Mouse (Mus musculus) CH12.LX (cell line): Measurements from ENCODE around the gene Fam186b. TPM values are rescaled to one million over a fixed set of nuclear protein-coding genes. Genes with fewer than 3 reads are reported as not detected.

ENCODE experiments used
- DNase-seq: peaks from one replicate; pipeline ENCODE4 v3.0.0-alpha.2; 2013; ENCODE audit errors: extremely low read depth
- H3K27ac ChIP-seq: 2 replicates; pipeline ENCODE4 v1.5.1; 2012; ENCODE audit warnings: low read depth, mild to moderate bottlenecking, control low read depth, moderate library complexity; ENCODE audit not compliant: insufficient read depth
- H3K27me3 ChIP-seq: replicated peaks from 2 replicates; pipeline ENCODE3; 2012; ENCODE audit warnings: inconsistent platforms
- H3K36me3 ChIP-seq, 2 experiments: replicated peaks in 1 of 2; 2 replicates each; pipeline versions ENCODE3 to v1.6.1; 2012; ENCODE audit warnings: inconsistent platforms in 1 of 2, low read length in 1 of 2, mild to moderate bottlenecking in 1 of 2, mixed read lengths in 1 of 2, moderate library complexity in 1 of 2; ENCODE audit not compliant: control insufficient read depth in 1 of 2, insufficient read depth in 1 of 2
- H3K4me1 ChIP-seq, 2 experiments: 2 replicates each; pipeline ENCODE4 v1.6.1; 2012; ENCODE audit warnings: inconsistent platforms in 1 of 2, moderate library complexity in 1 of 2; ENCODE audit not compliant: insufficient read depth in 2 of 2, control insufficient read depth in 1 of 2
- H3K4me2 ChIP-seq: 2 replicates; pipeline ENCODE4 v1.6.1; 2012; ENCODE audit warnings: low read depth, mild to moderate bottlenecking, control low read depth; ENCODE audit not compliant: poor library complexity, insufficient read depth, severe bottlenecking
- H3K4me3 ChIP-seq, 3 experiments: fragments of 150-350 bp in 1 of 3; sonication (generic) in 1 of 3; replicated peaks in 1 of 3; 2 replicates each; pipeline versions ENCODE3 to v1.5.1; 2011 to 2012; ENCODE audit warnings: low read depth in 2 of 3, low read length in 2 of 3, mild to moderate bottlenecking in 2 of 3, moderate library complexity in 2 of 3, control low read depth in 1 of 3, improper control_type of control experiment in 1 of 3, inconsistent platforms in 1 of 3, mixed read lengths in 1 of 3; ENCODE audit not compliant: poor library complexity in 1 of 3
- H3K79me2 ChIP-seq: replicated peaks from 2 replicates; pipeline ENCODE4 v1.6.1; 2012; ENCODE audit warnings: mild to moderate bottlenecking, moderate library complexity; ENCODE audit not compliant: control insufficient read depth, poor library complexity, insufficient read depth, severe bottlenecking; ENCODE audit errors: extremely low read depth
- H3K9ac ChIP-seq: 2 replicates; pipeline ENCODE4 v1.6.1; 2012; ENCODE audit warnings: low read depth, mild to moderate bottlenecking, control low read depth, moderate library complexity; ENCODE audit not compliant: insufficient read depth
- H3K9me3 ChIP-seq: replicated peaks from 2 replicates; pipeline ENCODE3; 2012; ENCODE audit warnings: low read length, inconsistent platforms, mixed read lengths
- BHLHE40 ChIP-seq: IDR thresholded peaks from 2 replicates; pipeline ENCODE4 v1.6.1; 2011; ENCODE audit warnings: mild to moderate bottlenecking, low read depth, low read length, improper control_type of control experiment
- CHD1 ChIP-seq: IDR thresholded peaks from 2 replicates; pipeline ENCODE4 v1.6.1; 2012; ENCODE audit warnings: low read depth, low read length, improper control_type of control experiment, inconsistent platforms
- CHD2 ChIP-seq: IDR thresholded peaks from 2 replicates; pipeline ENCODE4 v1.6.1; 2011; ENCODE audit warnings: low read length, improper control_type of control experiment
- CTCF ChIP-seq, 2 experiments: IDR thresholded peaks in 1 of 2; conservative IDR thresholded peaks in 1 of 2; 2 replicates each; pipeline ENCODE4 v1.5.1; 2011 to 2012; ENCODE audit warnings: low read depth in 2 of 2, low read length in 2 of 2, improper control_type of control experiment in 1 of 2, inconsistent platforms in 1 of 2, mild to moderate bottlenecking in 1 of 2, moderate library complexity in 1 of 2
- E2F4 ChIP-seq: IDR thresholded peaks from 2 replicates; pipeline ENCODE4 v1.6.1; 2011; ENCODE audit warnings: low read depth, low read length, improper control_type of control experiment; ENCODE audit not compliant: insufficient replicate concordance
- EP300 ChIP-seq: IDR thresholded peaks from 2 replicates; pipeline ENCODE4 v1.6.1; 2011; ENCODE audit warnings: low read length, improper control_type of control experiment
- ETS1 ChIP-seq: conservative IDR thresholded peaks from 2 replicates; pipeline ENCODE4 v1.6.1; 2012; ENCODE audit warnings: low read depth, mild to moderate bottlenecking, inconsistent platforms, low read length, improper control_type of control experiment, moderate library complexity
- GABPA ChIP-seq: IDR thresholded peaks from 2 replicates; pipeline ENCODE4 v1.6.1; 2012; ENCODE audit warnings: low read depth, low read length, improper control_type of control experiment, inconsistent platforms; ENCODE audit not compliant: insufficient replicate concordance
- HCFC1 ChIP-seq: IDR thresholded peaks from 2 replicates; pipeline ENCODE4 v1.6.1; 2012; ENCODE audit warnings: low read depth, mild to moderate bottlenecking, inconsistent platforms, low read length, improper control_type of control experiment
- IRF4 ChIP-seq: IDR thresholded peaks from 2 replicates; pipeline ENCODE4 v1.6.1; 2014; ENCODE audit warnings: low read depth, mild to moderate bottlenecking, inconsistent platforms, low read length, improper control_type of control experiment
- JUND ChIP-seq: conservative IDR thresholded peaks from 2 replicates; pipeline ENCODE4 v1.6.1; 2011; ENCODE audit warnings: low read depth, low read length, improper control_type of control experiment
- KAT2A ChIP-seq: IDR thresholded peaks from 2 replicates; pipeline ENCODE4 v1.6.1; 2012; ENCODE audit warnings: low read length, improper control_type of control experiment, inconsistent platforms; ENCODE audit not compliant: insufficient replicate concordance
- MAFK ChIP-seq: IDR thresholded peaks from 2 replicates; pipeline ENCODE4 v1.6.1; 2011; ENCODE audit warnings: low read length, improper control_type of control experiment; ENCODE audit not compliant: insufficient replicate concordance
- MAX ChIP-seq: IDR thresholded peaks from 2 replicates; pipeline ENCODE4 v1.6.1; 2011; ENCODE audit warnings: low read length, improper control_type of control experiment
- MAZ ChIP-seq: IDR thresholded peaks from 2 replicates; pipeline ENCODE4 v1.6.1; 2012; ENCODE audit warnings: low read depth, mild to moderate bottlenecking, inconsistent platforms, low read length, improper control_type of control experiment, moderate library complexity
- MEF2A ChIP-seq: IDR thresholded peaks from 2 replicates; pipeline ENCODE4 v1.6.1; 2014; ENCODE audit warnings: low read depth, mild to moderate bottlenecking, inconsistent platforms, low read length, improper control_type of control experiment, borderline replicate concordance
- MXI1 ChIP-seq: IDR thresholded peaks from 2 replicates; pipeline ENCODE4 v1.6.1; 2011; ENCODE audit warnings: mild to moderate bottlenecking, low read depth, low read length, improper control_type of control experiment
- MYC ChIP-seq: IDR thresholded peaks from 2 replicates; pipeline ENCODE4 v1.6.1; 2011; ENCODE audit warnings: low read depth, mild to moderate bottlenecking, improper control_type of control experiment, low read length
- NRF1 ChIP-seq: IDR thresholded peaks from 2 replicates; pipeline ENCODE4 v1.6.1; 2014; ENCODE audit warnings: low read depth, mild to moderate bottlenecking, inconsistent platforms, low read length, improper control_type of control experiment, moderate library complexity
- PAX5 ChIP-seq: IDR thresholded peaks from 2 replicates; pipeline ENCODE4 v1.6.1; 2012; ENCODE audit warnings: low read length, inconsistent platforms, mixed read lengths
- POLR2A ChIP-seq: IDR thresholded peaks from 2 replicates; pipeline ENCODE4 v1.6.1; 2011; ENCODE audit warnings: low read depth, mild to moderate bottlenecking, improper control_type of control experiment, low read length
- POLR2AphosphoS2 ChIP-seq: IDR thresholded peaks from 2 replicates; pipeline ENCODE4 v1.6.1; 2011; ENCODE audit warnings: low read depth, low read length, improper control_type of control experiment
- RAD21 ChIP-seq: IDR thresholded peaks from 2 replicates; pipeline ENCODE4 v1.6.1; 2011; ENCODE audit warnings: low read depth, mild to moderate bottlenecking, low read length, improper control_type of control experiment, moderate library complexity
- RCOR1 ChIP-seq: conservative IDR thresholded peaks from 2 replicates; pipeline ENCODE4 v1.6.1; 2012; ENCODE audit warnings: low read depth, mild to moderate bottlenecking, inconsistent platforms, low read length, improper control_type of control experiment
- SIN3A ChIP-seq: IDR thresholded peaks from 2 replicates; pipeline ENCODE4 v1.6.1; 2012; ENCODE audit warnings: low read length, improper control_type of control experiment, inconsistent platforms
- USF1 ChIP-seq: IDR thresholded peaks from 2 replicates; pipeline ENCODE4 v1.6.1; 2014; ENCODE audit warnings: low read depth, mild to moderate bottlenecking, inconsistent platforms, low read length, improper control_type of control experiment
- USF2 ChIP-seq: conservative IDR thresholded peaks from 2 replicates; pipeline ENCODE4 v1.6.1; 2011; ENCODE audit warnings: low read depth, low read length, improper control_type of control experiment
- ZC3H11A ChIP-seq: IDR thresholded peaks from 2 replicates; pipeline ENCODE4 v1.6.1; 2012; ENCODE audit warnings: low read depth, mild to moderate bottlenecking, inconsistent platforms, low read length, improper control_type of control experiment
- ZKSCAN1 ChIP-seq: IDR thresholded peaks from 2 replicates; pipeline ENCODE4 v1.6.1; 2012; ENCODE audit warnings: low read depth, inconsistent platforms, low read length, improper control_type of control experiment, borderline replicate concordance
- ZMIZ1 ChIP-seq: IDR thresholded peaks from 2 replicates; pipeline ENCODE4 v1.6.1; 2012; ENCODE audit warnings: low read depth, mild to moderate bottlenecking, inconsistent platforms, low read length, improper control_type of control experiment
- dilution Hi-C: fragments of 300-500 bp; cut with MboI; formaldehyde crosslinking; loops from 2 replicates; pipeline ENCODE4 v1.14.3; 2020; ENCODE audit warnings: low sequenced_read_pairs; ENCODE audit not compliant: extremely low pct_unique_long_range_greater_than_20kb, extremely low pct_ligation_motif_present
- in situ Hi-C: fragments of 300-500 bp; cut with MboI; formaldehyde crosslinking; loops from 3 replicates; pipeline ENCODE4 v1.14.3; 2019; ENCODE audit warnings: low sequenced_read_pairs, low pct_ligation_motif_present, low pct_unique_long_range_greater_than_20kb, mixed read lengths
- polyA plus RNA-seq: library from polyadenylated mRNA; unstranded; fragments of >175 nt; gene quantifications from 2 replicates; pipeline ENCODE4 v1.2.1, GENCODE M21; 2012; ENCODE audit warnings: low read depth; ENCODE audit not compliant: insufficient read length
- total RNA-seq, 2 experiments: library from RNA; depleted of rRNA; stranded (reverse); fragments of 300-350 nt in 1 of 2; fragments of >200 nt in 1 of 2; gene quantifications; 2 replicates each; pipeline ENCODE4 v1.2.3; 2012 to 2014

The Fam186b gene
- total and polyA plus RNA-seq, 3 experiments = 0.04 to 0.11 TPM; not detected in 1

DNA sequence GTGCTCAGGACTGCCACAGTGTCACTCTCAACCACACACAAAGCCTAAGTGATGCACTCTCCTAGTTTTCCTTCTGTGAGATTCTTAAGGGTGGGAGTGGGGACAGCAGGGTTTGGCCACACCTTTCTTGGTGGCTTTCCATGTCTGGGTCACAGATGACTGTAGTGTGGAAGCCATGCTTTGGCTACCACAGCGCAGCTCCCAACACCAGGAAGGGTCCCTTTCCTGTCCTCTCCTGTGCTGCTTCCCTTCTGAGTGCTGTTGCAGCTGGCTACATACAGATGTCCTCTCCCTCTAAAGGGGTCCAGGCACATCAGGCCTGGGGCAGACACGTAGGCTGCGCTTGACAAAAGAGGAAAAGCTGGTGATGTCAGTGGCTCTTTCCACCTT lies 38.0 kb upstream of the Fam186b start:
- Histone ChIP-seq H3K36me3 (peaks cover 23 to 69% of the 10 kb centered on the region in 2 experiments), H3K9ac (peak overlapping the region; percentile 28), H3K27ac (peak overlapping the region; percentile 81), H3K27me3 (no peaks in the 10 kb centered on the region), H3K4me1 (peaks cover 45 to 83% of the 10 kb centered on the region in 2 experiments), H3K79me2 (no peaks in the 10 kb centered on the region; the same call in 1 of the 2 replicates), H3K4me3 (peak overlapping the region in 1 of 3 experiments; percentile 2), H3K4me2 (peak overlapping the region; percentile 79), H3K9me3 (no peaks in the 10 kb centered on the region)
- TF ChIP-seq MXI1 (no peak), CHD1 (no peak), HCFC1 (no peak), IRF4 (no peak), SIN3A (no peak), CHD2 (no peak), MYC (no peak), RCOR1 (no peak), MAFK (no peak), ZKSCAN1 (no peak), CTCF (conservative IDR thresholded peaks at IDR 0.05 in 1 of 2, IDR thresholded peaks at IDR 0.05 in 1 of 2; ENCODE audit: low read depth in 2 of 2, low read length in 2 of 2) (no peak), USF1 (no peak)
- DNase-seq = no peak
- dilution Hi-C loops = no loop called here
- in situ Hi-C loops = loop anchor here (5.0 kb wide), 1 partner anchor 34 kb away; no protein-coding TSS in a partner anchor

DNA sequence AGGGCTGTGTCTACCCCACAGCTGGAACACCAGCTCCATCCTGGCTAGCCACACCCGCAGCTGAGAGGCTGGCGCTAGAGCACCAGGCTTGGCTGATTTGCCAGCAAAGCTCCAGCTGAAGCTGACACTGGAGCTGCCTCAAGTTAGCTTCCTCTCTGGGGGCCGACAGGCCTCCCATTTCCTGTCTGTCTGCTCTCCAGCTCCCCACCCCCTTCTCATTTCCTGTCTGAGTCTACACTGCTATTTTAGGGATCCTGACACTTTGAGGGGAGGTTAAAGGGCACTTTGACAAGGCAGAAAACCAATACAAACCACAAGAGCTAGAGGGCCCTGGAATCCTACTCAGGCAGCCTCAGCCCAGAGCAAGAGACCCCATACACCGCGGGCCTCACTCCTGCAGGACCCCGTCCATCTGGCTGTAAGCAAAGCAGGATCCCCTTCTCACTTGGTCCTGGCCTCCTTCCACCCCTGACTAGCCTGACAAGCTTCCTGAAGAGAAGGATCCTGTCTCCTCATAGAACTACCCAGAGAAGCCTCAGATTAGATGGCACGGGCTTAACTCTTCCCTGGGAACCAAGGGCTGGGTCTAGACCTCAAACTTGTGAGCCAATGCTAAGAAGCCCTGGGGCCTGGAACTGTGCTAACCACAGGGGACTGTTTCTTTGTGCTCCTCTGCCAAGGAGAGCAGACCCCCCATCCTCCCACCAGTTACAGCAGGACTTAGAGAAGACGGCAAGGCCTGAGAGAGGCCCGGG lies 37.4 kb upstream of the Fam186b start:
- in situ Hi-C loops (loop anchor here (5.0 kb wide), 1 partner anchor 34 kb away; no protein-coding TSS in a partner anchor), dilution Hi-C loops (no loop called here)
- peaks cover 44 to 83% of the 10 kb centered on the region in 2 experiments for H3K4me1 ChIP-seq
- peak overlapping the region; percentile 79 for H3K4me2 ChIP-seq
- H3K9me3 ChIP-seq = no peaks in the 10 kb centered on the region
- H3K9ac ChIP-seq = peak overlapping the region; percentile 28
- peak; percentile 98 for DNase-seq
- no peaks in the 10 kb centered on the region for H3K27me3 ChIP-seq
- H3K27ac ChIP-seq = peak overlapping the region; percentile 81
- peaks cover 26 to 73% of the 10 kb centered on the region in 2 experiments for H3K36me3 ChIP-seq
- H3K79me2 ChIP-seq = no peaks in the 10 kb centered on the region; the same call in 1 of the 2 replicates
- H3K4me3 ChIP-seq = peak overlapping the region in 1 of 3 experiments; percentile 2
- TF ChIP-seq CTCF (conservative IDR thresholded peaks at IDR 0.05 in 1 of 2, IDR thresholded peaks at IDR 0.05 in 1 of 2; ENCODE audit: low read depth in 2 of 2, low read length in 2 of 2) (peak in 1 of 2 experiments; percentile 47; a peak in 2 of 4 replicates), JUND (peak; percentile 38; the same call in 1 of the 2 replicates), POLR2AphosphoS2 (no peak), MEF2A (peak; percentile 100), PAX5 (no peak), GABPA (no peak), MAX (peak; percentile 35; the same call in 1 of the 2 replicates), E2F4 (no peak), CHD2 (peak; percentile 94), KAT2A (0 out of 2 replicates have a peak, but pooled peaks have one; percentile 37), MYC (no peak), ZKSCAN1 (no peak), SIN3A (peak; percentile 94), RAD21 (peak; percentile 51), USF2 (no peak), BHLHE40 (peak; percentile 66), ZMIZ1 (no peak), ETS1 (peak; percentile 95), MAFK (peak; percentile 69), HCFC1 (peak; percentile 63), ZC3H11A (no peak), MAZ (peak; percentile 86), NRF1 (no peak), EP300 (peak; percentile 90), POLR2A (peak; percentile 44; the same call in 1 of the 2 replicates)
